Mouse (Mus musculus): ENCODE results near the gene Polr3h. TPM values are rescaled to one million over a fixed set of nuclear protein-coding genes. Genes with fewer than 3 reads are reported as not detected.

Gene Polr3h
- polyA plus RNA-seq, 1 experiment = 164 TPM

DNA sequence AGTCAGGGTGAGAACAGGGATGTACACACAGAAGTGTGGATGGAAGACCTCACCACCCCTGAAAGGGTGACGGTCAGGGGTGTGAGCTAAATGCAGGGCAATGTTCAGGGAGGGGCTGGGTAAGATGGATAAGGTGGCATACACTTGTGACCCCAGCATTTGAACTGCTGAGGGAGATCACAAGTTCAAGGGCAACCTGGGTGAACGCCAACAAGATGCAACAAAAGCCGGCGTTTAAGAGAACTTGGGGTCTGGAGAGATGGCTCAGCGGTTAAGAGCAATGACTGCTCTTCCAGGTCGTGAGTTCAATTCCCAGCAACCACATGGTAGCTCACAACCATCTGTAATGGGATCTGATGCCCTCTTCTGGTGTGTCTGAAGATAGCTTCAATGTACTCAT lies 28.7 kb upstream of the Polr3h start:
- Histone ChIP-seq H3K27me3 (ENCODE audit: control insufficient read depth, insufficient read depth, insufficient read length) (no peaks in the 10 kb centered on the region), H3ac (ENCODE audit: control insufficient read depth, insufficient read length, low read depth) (no peak overlapping the region), H3K4me3 (ENCODE audit: insufficient read depth, poor library complexity, severe bottlenecking) (no peak overlapping the region), H3K79me2 (ENCODE audit: control insufficient read depth, insufficient read depth) (no peaks in the 10 kb centered on the region), H3K79me3 (ENCODE audit: low read depth) (no peaks in the 10 kb centered on the region), H3K36me3 (ENCODE audit: control insufficient read depth, insufficient read depth) (peaks cover 20% of the 10 kb centered on the region)
- TF ChIP-seq MYOG (IDR thresholded peaks at IDR 0.05; ENCODE audit: control insufficient read depth, extremely low read depth, insufficient read length) (no peak), MYOD1 (IDR thresholded peaks at IDR 0.05; ENCODE audit: control insufficient read depth, insufficient read length, low read depth) (no peak), USF1 (IDR thresholded peaks at IDR 0.05; ENCODE audit: low read depth) (no peak), FOSL1 (IDR thresholded peaks at IDR 0.05; ENCODE audit: insufficient read depth, low read length, poor library complexity, severe bottlenecking) (no peak), CEBPB (IDR thresholded peaks at IDR 0.05; ENCODE audit: low read depth) (no peak), MAX (IDR thresholded peaks at IDR 0.05) (no peak), CTCF (IDR thresholded peaks at IDR 0.05; ENCODE audit: control insufficient read depth, insufficient read depth, insufficient read length) (no peak)

DNA sequence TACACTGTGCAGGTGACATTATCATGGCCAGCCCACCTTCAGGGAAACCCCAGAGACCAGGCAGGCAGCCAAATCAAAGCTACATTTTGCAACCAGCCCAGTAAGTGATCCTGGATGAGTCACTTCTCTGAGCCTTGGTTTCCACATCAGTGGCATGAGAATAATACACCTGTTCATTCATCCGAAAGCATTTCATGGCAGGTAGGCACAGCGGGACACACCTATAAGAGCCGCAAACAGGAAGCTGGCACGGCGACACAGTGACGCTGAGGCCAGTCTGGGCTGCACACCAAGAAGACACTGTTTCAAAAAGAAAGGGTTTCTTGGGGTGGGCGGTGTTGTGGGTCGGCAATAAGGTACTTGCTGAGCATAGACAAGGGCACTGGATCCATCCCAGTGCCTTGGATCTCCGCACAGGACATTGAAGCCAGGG lies 28.1 kb upstream of the Polr3h start:
- Histone ChIP-seq H3K4me3 (ENCODE audit: insufficient read depth, poor library complexity, severe bottlenecking) (no peak overlapping the region), H3K36me3 (ENCODE audit: control insufficient read depth, insufficient read depth) (peaks cover 20% of the 10 kb centered on the region), H3K79me3 (ENCODE audit: low read depth) (no peaks in the 10 kb centered on the region), H3ac (ENCODE audit: control insufficient read depth, insufficient read length, low read depth) (no peak overlapping the region), H3K79me2 (ENCODE audit: control insufficient read depth, insufficient read depth) (no peaks in the 10 kb centered on the region), H3K27me3 (ENCODE audit: control insufficient read depth, insufficient read depth, insufficient read length) (no peaks in the 10 kb centered on the region)
- TF ChIP-seq USF1 (IDR thresholded peaks at IDR 0.05; ENCODE audit: low read depth) (no peak), MYOG (IDR thresholded peaks at IDR 0.05; ENCODE audit: control insufficient read depth, extremely low read depth, insufficient read length) (no peak), MAX (IDR thresholded peaks at IDR 0.05) (no peak), FOSL1 (IDR thresholded peaks at IDR 0.05; ENCODE audit: insufficient read depth, low read length, poor library complexity, severe bottlenecking) (no peak), MYOD1 (IDR thresholded peaks at IDR 0.05; ENCODE audit: control insufficient read depth, insufficient read length, low read depth) (no peak), CTCF (IDR thresholded peaks at IDR 0.05; ENCODE audit: control insufficient read depth, insufficient read depth, insufficient read length) (no peak)

DNA sequence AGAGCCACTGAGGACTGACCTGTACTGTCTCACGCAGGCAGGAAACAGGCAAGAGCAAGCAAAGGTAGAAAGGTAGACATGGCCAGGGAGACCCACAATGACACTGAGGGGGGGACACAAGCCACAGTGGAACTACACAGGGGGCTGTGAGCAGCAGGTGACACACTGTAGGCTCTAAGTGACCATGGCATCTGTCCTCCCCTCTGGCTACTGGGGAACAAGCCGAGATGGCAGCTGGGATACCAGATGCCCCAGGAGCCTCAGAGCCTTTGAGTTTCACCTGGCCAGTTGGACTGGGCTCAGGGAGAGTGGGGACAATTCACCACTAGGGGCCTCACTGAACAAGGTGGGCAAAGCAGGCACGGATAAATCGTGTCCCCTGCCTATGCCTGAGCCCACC lies 26.3 kb upstream of the Polr3h start:
- no peak for TF ChIP-seq MAX (IDR thresholded peaks at IDR 0.05)
- TF ChIP-seq MYOD1 (IDR thresholded peaks at IDR 0.05; ENCODE audit: control insufficient read depth, insufficient read length, low read depth) = no peak
- no peak for TF ChIP-seq CEBPB (IDR thresholded peaks at IDR 0.05; ENCODE audit: low read depth)
- no peak for TF ChIP-seq MYOG (IDR thresholded peaks at IDR 0.05; ENCODE audit: control insufficient read depth, extremely low read depth, insufficient read length)
- no peak for TF ChIP-seq USF1 (IDR thresholded peaks at IDR 0.05; ENCODE audit: low read depth)
- TF ChIP-seq FOSL1 (IDR thresholded peaks at IDR 0.05; ENCODE audit: insufficient read depth, low read length, poor library complexity, severe bottlenecking) = no peak
- no peak overlapping the region for H3ac ChIP-seq (ENCODE audit: control insufficient read depth, insufficient read length, low read depth)
- H3K79me3 ChIP-seq (ENCODE audit: low read depth) = no peaks in the 10 kb centered on the region
- H3K79me2 ChIP-seq (ENCODE audit: control insufficient read depth, insufficient read depth) = no peaks in the 10 kb centered on the region
- H3K4me3 ChIP-seq (ENCODE audit: insufficient read depth, poor library complexity, severe bottlenecking) = no peak overlapping the region
- peaks cover 20% of the 10 kb centered on the region for H3K36me3 ChIP-seq (ENCODE audit: control insufficient read depth, insufficient read depth)
- no peaks in the 10 kb centered on the region for H3K27me3 ChIP-seq (ENCODE audit: control insufficient read depth, insufficient read depth, insufficient read length)

DNA sequence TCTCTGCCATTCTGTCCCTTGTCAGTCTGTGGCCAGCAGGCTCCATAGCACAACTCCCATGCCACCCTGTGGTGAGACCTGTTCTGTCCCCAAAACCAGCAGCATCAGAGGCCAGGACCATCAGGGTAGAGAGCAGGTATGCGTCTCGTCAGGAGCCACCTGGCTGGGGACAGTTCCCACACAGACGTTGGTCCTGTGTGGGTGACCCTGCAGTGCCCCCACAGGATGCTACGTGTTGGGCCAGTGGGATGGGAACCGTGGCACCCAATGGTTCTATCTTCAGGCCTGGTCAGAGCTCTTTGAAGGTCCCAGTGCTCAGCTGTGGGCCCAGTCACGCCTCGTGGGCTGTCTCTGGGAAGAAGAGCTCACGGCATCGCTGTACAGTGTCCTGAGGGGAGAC lies 25.1 kb upstream of the Polr3h start:
- Histone ChIP-seq H3ac (ENCODE audit: control insufficient read depth, insufficient read length, low read depth) (no peak overlapping the region), H3K79me3 (ENCODE audit: low read depth) (no peaks in the 10 kb centered on the region), H3K36me3 (ENCODE audit: control insufficient read depth, insufficient read depth) (peaks cover 20% of the 10 kb centered on the region), H3K4me3 (ENCODE audit: insufficient read depth, poor library complexity, severe bottlenecking) (no peak overlapping the region), H3K27me3 (ENCODE audit: control insufficient read depth, insufficient read depth, insufficient read length) (no peaks in the 10 kb centered on the region), H3K79me2 (ENCODE audit: control insufficient read depth, insufficient read depth) (no peaks in the 10 kb centered on the region)
- TF ChIP-seq MAX (IDR thresholded peaks at IDR 0.05) (no peak), CTCF (IDR thresholded peaks at IDR 0.05; ENCODE audit: control insufficient read depth, insufficient read depth, insufficient read length) (no peak), USF1 (IDR thresholded peaks at IDR 0.05; ENCODE audit: low read depth) (no peak), CEBPB (IDR thresholded peaks at IDR 0.05; ENCODE audit: low read depth) (no peak), MYOD1 (IDR thresholded peaks at IDR 0.05; ENCODE audit: control insufficient read depth, insufficient read length, low read depth) (no peak), MYOG (IDR thresholded peaks at IDR 0.05; ENCODE audit: control insufficient read depth, extremely low read depth, insufficient read length) (no peak), FOSL1 (IDR thresholded peaks at IDR 0.05; ENCODE audit: insufficient read depth, low read length, poor library complexity, severe bottlenecking) (no peak)

DNA sequence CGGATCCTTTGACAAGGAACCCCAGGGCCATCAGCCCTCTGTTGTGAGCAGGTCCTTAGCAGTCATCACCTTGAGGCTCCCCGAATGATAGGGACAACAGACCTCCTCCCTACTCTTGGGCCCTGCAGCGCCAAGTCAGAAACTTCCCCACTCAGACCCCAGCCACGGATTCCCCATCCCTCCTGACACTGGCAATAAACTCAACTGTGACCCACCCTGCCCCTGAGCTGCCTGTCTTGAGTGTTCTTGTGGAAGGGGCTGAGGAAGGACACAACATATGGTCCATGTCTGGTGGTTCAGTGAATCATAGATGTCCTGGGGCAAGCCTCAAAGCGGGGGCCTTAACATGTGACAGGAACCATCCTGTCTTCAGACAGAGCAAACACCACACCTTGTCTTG lies 24.7 kb upstream of the Polr3h start:
- Histone ChIP-seq H3K27me3 (ENCODE audit: control insufficient read depth, insufficient read depth, insufficient read length) (no peaks in the 10 kb centered on the region), H3ac (ENCODE audit: control insufficient read depth, insufficient read length, low read depth) (no peak overlapping the region), H3K79me2 (ENCODE audit: control insufficient read depth, insufficient read depth) (no peaks in the 10 kb centered on the region), H3K4me3 (ENCODE audit: insufficient read depth, poor library complexity, severe bottlenecking) (no peak overlapping the region), H3K36me3 (ENCODE audit: control insufficient read depth, insufficient read depth) (peaks cover 20% of the 10 kb centered on the region), H3K79me3 (ENCODE audit: low read depth) (no peaks in the 10 kb centered on the region)
- TF ChIP-seq CEBPB (IDR thresholded peaks at IDR 0.05; ENCODE audit: low read depth) (no peak), MAX (IDR thresholded peaks at IDR 0.05) (no peak), MYOD1 (IDR thresholded peaks at IDR 0.05; ENCODE audit: control insufficient read depth, insufficient read length, low read depth) (no peak), FOSL1 (IDR thresholded peaks at IDR 0.05; ENCODE audit: insufficient read depth, low read length, poor library complexity, severe bottlenecking) (no peak), USF1 (IDR thresholded peaks at IDR 0.05; ENCODE audit: low read depth) (no peak), CTCF (IDR thresholded peaks at IDR 0.05; ENCODE audit: control insufficient read depth, insufficient read depth, insufficient read length) (no peak), MYOG (IDR thresholded peaks at IDR 0.05; ENCODE audit: control insufficient read depth, extremely low read depth, insufficient read length) (no peak)
